Mouse (Mus musculus) limb, embryonic 14.5 days (tissue): ENCODE measurements around the gene Nploc4. TPM values are rescaled to one million over a fixed set of nuclear protein-coding genes. Genes with fewer than 3 reads are reported as not detected.

Source experiments
- ATAC-seq: fragments of 200-750 bp; cut with Nextera tagmentation; 2 replicates; pipeline ENCODE4 v1.8.0; 2017; ENCODE audit warnings: low read depth, moderate number of reproducible peaks, moderate TSS enrichment; ENCODE audit not compliant: low FRiP score
- DNase-seq: peaks from one replicate; pipeline ENCODE4 v3.0.0-alpha.2; 2015; ENCODE audit warnings: low spot score
- H3K27ac ChIP-seq: fragments of 300-500 bp; sonication (generic); replicated peaks from 2 replicates; pipeline ENCODE4 v1.5.1; 2014; ENCODE audit warnings: low read depth, mild to moderate bottlenecking, low read length, moderate library complexity, mixed read lengths
- H3K27me3 ChIP-seq: fragments of 300-500 bp; sonication (generic); 2 replicates; pipeline ENCODE4 v1.6.1; 2014; ENCODE audit warnings: low read length, mixed read lengths; ENCODE audit not compliant: control insufficient read depth, insufficient read depth
- H3K36me3 ChIP-seq: fragments of 300-500 bp; sonication (generic); 2 replicates; pipeline ENCODE4 v1.6.1; 2014; ENCODE audit warnings: mild to moderate bottlenecking, low read length, moderate library complexity, mixed read lengths; ENCODE audit not compliant: control insufficient read depth, insufficient read depth
- H3K4me1 ChIP-seq: fragments of 300-500 bp; sonication (generic); 2 replicates; pipeline ENCODE4 v1.6.1; 2014; ENCODE audit warnings: antibody characterized with exemption, low read length, mixed read lengths; ENCODE audit not compliant: control insufficient read depth, insufficient read depth
- H3K4me2 ChIP-seq: fragments of 300-500 bp; sonication (generic); replicated peaks from 2 replicates; pipeline ENCODE4 v1.6.1; 2014; ENCODE audit warnings: low read depth, mild to moderate bottlenecking, low read length, moderate library complexity; ENCODE audit not compliant: severe bottlenecking
- H3K4me3 ChIP-seq: fragments of 300-500 bp; sonication (generic); replicated peaks from 2 replicates; pipeline ENCODE4 v1.5.1; 2014; ENCODE audit warnings: low read length
- H3K9ac ChIP-seq: fragments of 300-500 bp; sonication (generic); 2 replicates; pipeline ENCODE4 v1.6.1; 2014; ENCODE audit warnings: mild to moderate bottlenecking, low read depth, low read length, moderate library complexity; ENCODE audit not compliant: severe bottlenecking
- H3K9me3 ChIP-seq: fragments of 300-500 bp; sonication (generic); 2 replicates; pipeline ENCODE4 v1.6.1; 2016; ENCODE audit warnings: low read length; ENCODE audit not compliant: control insufficient read depth
- POLR2A ChIP-seq: fragments of 200-500 bp; IDR thresholded peaks from 2 replicates; pipeline ENCODE4 v1.8.0; 2012; ENCODE audit warnings: inconsistent platforms, mild to moderate bottlenecking, moderate library complexity, borderline replicate concordance; ENCODE audit not compliant: insufficient read depth, insufficient read length; ENCODE audit errors: extremely low read depth
- WGBS: fragments of 180-500 bp; shearing (Covaris S2); extraction: QIAGEN DNeasy Blood & Tissue Kit; methylation state at CpG from one replicate; pipeline ENCODE4 v1.1.7; 2014; 5-methylcytosine and 5-hydroxymethylcytosine counted together
- polyA plus RNA-seq, 2 experiments: library from polyadenylated mRNA; depleted of rRNA in 1 of 2; stranded (reverse) in 1 of 2; unstranded in 1 of 2; fragments of >200 nt; fragmentation: Nextera tagmentation in 1 of 2; extraction: Ambion mirVana in 1 of 2; gene quantifications; 2 replicates each; pipeline versions ENCODE4 v1.2.1 to v1.2.3; 2012 to 2014

Gene Nploc4
- polyA plus RNA-seq, 2 experiments, result 38.8 to 51.5 TPM

DNA sequence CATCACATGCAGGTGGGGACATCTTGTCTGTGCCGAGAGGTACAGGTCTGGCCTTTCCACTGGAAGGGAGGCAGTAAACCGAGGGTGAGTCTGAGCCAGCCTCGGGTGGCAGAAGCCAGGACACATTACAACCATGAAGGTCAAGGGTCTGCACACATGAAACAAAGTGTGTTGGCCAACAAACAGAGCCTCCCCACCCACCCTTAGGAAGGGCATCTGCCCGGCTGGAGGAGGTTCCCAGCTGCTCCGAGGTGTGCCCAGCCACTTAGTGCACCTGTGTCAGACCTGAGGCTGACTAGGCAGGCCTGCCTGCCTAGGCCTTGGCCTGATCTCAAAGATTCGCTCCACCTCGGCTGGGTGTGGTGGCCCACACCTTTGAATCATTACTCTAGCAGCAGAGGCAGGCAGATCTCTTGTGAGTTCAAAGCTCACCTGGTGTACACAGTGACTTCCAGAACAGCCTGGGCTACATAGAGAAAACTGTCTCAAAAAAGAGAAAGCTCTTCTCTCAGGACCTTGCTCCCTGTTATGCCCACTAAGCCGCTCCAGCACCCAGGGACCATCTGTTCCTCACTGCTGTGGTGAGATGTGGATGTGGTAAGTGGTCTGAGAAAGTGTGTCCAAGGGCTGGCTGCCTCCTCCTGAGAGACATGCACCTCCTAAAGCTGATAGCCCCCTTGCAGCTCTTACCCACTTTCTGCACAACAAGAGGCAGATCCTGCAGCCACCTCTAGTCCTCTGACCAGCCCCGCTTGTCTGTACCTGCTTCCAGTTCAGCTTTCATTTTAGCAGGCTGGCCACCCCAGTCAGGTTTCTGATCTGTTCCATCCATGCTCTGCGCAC is 86.0 kb downstream of the Nploc4 start:
- H3K27ac ChIP-seq, result peak overlapping the region; percentile 98
- peak overlapping the region; percentile 100; the same call in 1 of the 2 replicates for H3K4me3 ChIP-seq
- H3K27me3 ChIP-seq, result no peaks in the 10 kb centered on the region
- peak overlapping the region; percentile 93; the same call in 1 of the 2 replicates for H3K4me2 ChIP-seq
- peaks cover 20% of the 10 kb centered on the region for H3K4me1 ChIP-seq
- H3K36me3 ChIP-seq, result peaks cover 9% of the 10 kb centered on the region
- TF ChIP-seq POLR2A, result no peak
- DNase-seq (peak; percentile 2), ATAC-seq (no peak)
- no peak overlapping the region for H3K9ac ChIP-seq
- 80% methylated on average over 10 of the region's 10 CpGs for WGBS
- H3K9me3 ChIP-seq, result no peaks in the 10 kb centered on the region

- TF ChIP-seq POLR2A, result no peak
- ATAC-seq (no peak), DNase-seq (no peak)
- no peaks in the 10 kb centered on the region for H3K27me3 ChIP-seq
- WGBS, result 10% methylated on average over 11 of the region's 11 CpGs
- H3K4me2 ChIP-seq, result peak overlapping the region; percentile 93
- H3K9ac ChIP-seq, result peak overlapping the region; percentile 100
- peak overlapping the region; percentile 98 for H3K27ac ChIP-seq
- H3K4me1 ChIP-seq, result peaks cover 20% of the 10 kb centered on the region
- peaks cover 11% of the 10 kb centered on the region for H3K36me3 ChIP-seq
- no peaks in the 10 kb centered on the region for H3K9me3 ChIP-seq
- peak overlapping the region; percentile 100 for H3K4me3 ChIP-seq
Measured at GRCm38 (mm10) chr11:120350711-120351110, 86.8 kb downstream of the Nploc4 start.

GRCm38 (mm10) chr11:120349986-120350702 is 87.4 kb downstream of the Nploc4 start:
- Histone ChIP-seq H3K9me3 (no peaks in the 10 kb centered on the region), H3K36me3 (peaks cover 15% of the 10 kb centered on the region), H3K9ac (peak overlapping the region; percentile 100), H3K4me1 (peaks cover 20% of the 10 kb centered on the region), H3K4me2 (peak overlapping the region; percentile 93), H3K4me3 (peak overlapping the region; percentile 100), H3K27me3 (no peaks in the 10 kb centered on the region), H3K27ac (peak overlapping the region; percentile 98)
- WGBS, result under 1% methylated on average over 35 of the region's 68 CpGs
- peak; percentile 90 for DNase-seq
- ATAC-seq, result peak; percentile 70
- 0 out of 2 replicates have a peak, but pooled peaks have one; percentile 24 for TF ChIP-seq POLR2A

DNA sequence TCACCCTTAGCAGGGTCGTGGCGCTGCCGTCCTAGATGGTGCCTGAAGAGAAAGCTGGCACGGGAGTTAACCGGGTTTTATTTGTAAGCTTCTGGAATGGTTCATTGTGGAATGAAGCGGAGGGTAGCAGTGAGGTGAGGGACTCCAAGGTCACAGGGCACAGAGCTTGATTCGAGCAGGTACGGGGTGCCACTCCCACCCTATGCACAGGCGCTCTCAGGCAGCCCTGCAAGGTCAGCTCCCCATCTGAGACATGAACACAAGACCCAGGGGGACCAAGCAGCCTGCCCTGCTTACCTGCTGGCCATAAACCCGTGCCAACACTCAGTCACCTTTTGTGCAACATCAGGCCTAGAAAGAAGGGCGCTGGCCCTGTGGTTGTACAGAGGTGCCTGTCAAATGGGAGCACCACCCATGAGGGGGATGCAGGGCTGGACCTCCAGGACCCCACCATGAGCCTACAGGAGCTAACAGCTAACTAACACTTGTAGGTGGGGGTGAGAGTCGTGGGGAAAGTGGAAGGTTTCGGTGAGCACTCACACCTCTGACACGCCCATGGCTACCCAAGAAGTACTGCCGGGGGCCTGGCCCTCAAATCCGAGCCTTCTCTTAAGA is 88.0 kb downstream of the Nploc4 start:
- peak overlapping the region; percentile 100 for H3K9ac ChIP-seq
- H3K4me3 ChIP-seq, result peak overlapping the region; percentile 100
- H3K4me2 ChIP-seq, result peak overlapping the region; percentile 93
- 0% methylated on average over 16 of the region's 16 CpGs for WGBS
- no peaks in the 10 kb centered on the region for H3K9me3 ChIP-seq
- ATAC-seq (no peak; the same call in 1 of the 2 replicates), DNase-seq (no peak)
- TF ChIP-seq POLR2A, result no peak
- H3K36me3 ChIP-seq, result peaks cover 22% of the 10 kb centered on the region
- H3K4me1 ChIP-seq, result peaks cover 23% of the 10 kb centered on the region
- H3K27me3 ChIP-seq, result no peaks in the 10 kb centered on the region
- H3K27ac ChIP-seq, result peak overlapping the region; percentile 98

DNA sequence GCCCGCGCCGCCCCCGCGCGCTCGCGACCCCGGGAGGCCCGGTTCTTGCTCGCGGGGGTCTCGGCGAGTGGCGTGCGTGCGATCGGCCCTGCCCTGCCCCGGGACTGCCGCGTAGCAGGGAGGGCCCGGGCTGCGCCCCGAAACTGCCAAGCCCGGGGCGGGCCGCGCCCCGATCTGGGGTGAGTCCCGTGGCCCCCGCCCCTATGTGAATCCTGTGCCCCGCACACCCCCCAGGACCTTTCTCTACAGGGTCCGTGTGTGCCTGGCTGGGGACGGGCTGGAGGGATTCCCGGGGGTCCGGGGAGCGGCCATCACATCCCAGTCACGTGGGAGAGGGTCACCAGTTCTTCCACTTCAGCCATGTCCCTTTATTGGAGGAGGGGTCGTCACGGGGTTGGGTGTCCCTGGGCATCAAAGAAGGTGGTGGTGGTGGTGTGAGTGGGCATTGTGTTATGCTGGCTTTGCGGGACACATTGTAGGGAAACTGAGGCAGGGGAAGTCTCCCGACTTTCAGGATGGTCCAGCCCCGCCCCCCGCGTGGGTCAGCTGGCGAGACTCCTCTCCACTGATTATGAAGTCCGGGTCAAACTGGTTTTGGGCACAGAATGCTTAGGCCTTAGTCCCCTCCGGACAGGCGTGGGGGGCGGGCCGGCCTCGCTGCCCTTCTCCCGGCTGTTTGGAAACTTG is 88.7 kb downstream of the Nploc4 start:
- DNase-seq (peak; percentile 45), ATAC-seq (peak; percentile 16; the same call in 1 of the 2 replicates)
- Histone ChIP-seq H3K9ac (peak overlapping the region; percentile 100), H3K4me1 (peaks cover 23% of the 10 kb centered on the region), H3K27ac (peak overlapping the region; percentile 98), H3K27me3 (no peaks in the 10 kb centered on the region), H3K4me2 (peak overlapping the region; percentile 93), H3K4me3 (peak overlapping the region; percentile 100), H3K9me3 (no peaks in the 10 kb centered on the region), H3K36me3 (peaks cover 22% of the 10 kb centered on the region)
- 3% methylated on average over 18 of the region's 53 CpGs for WGBS
- 0 out of 2 replicates have a peak, but pooled peaks have one; percentile 34 for TF ChIP-seq POLR2A
